Mouse (Mus musculus) midbrain, embryonic 16.5 days (tissue): ENCODE measurements around the gene Igsf21. TPM values are rescaled to one million over a fixed set of nuclear protein-coding genes. Genes with fewer than 3 reads are reported as not detected.

Experiments used
- ATAC-seq: fragments of 200-750 bp; cut with Nextera tagmentation; 2 replicates; pipeline ENCODE4 v1.8.0; 2017; ENCODE audit warnings: moderate TSS enrichment
- H3K27ac ChIP-seq: fragments of 300-500 bp; sonication (generic); 2 replicates; pipeline ENCODE4 v1.5.1; 2014; ENCODE audit warnings: mild to moderate bottlenecking, low read length, mixed read lengths
- H3K27me3 ChIP-seq: fragments of 300-500 bp; sonication (generic); 2 replicates; pipeline ENCODE4 v1.6.1; 2014; ENCODE audit warnings: low read depth, low read length, mixed read lengths; ENCODE audit not compliant: control insufficient read depth, insufficient read depth
- H3K36me3 ChIP-seq: fragments of 300-500 bp; sonication (generic); 2 replicates; pipeline ENCODE4 v1.6.1; 2014; ENCODE audit warnings: mild to moderate bottlenecking, low read length, moderate library complexity, mixed read lengths; ENCODE audit not compliant: control insufficient read depth, insufficient read depth
- H3K4me1 ChIP-seq: fragments of 300-500 bp; sonication (generic); 2 replicates; pipeline ENCODE4 v1.6.1; 2014; ENCODE audit warnings: mild to moderate bottlenecking, low read length, mixed read lengths; ENCODE audit not compliant: control insufficient read depth, insufficient read depth
- H3K4me2 ChIP-seq: fragments of 300-500 bp; sonication (generic); 2 replicates; pipeline ENCODE4 v1.6.1; 2014; ENCODE audit warnings: mild to moderate bottlenecking, low read length, mixed read lengths
- H3K4me3 ChIP-seq: fragments of 300-500 bp; sonication (generic); 2 replicates; pipeline ENCODE4 v1.5.1; 2014; ENCODE audit warnings: low read depth, mild to moderate bottlenecking, low read length, moderate library complexity, mixed read lengths
- H3K9ac ChIP-seq: fragments of 300-500 bp; sonication (generic); 2 replicates; pipeline ENCODE4 v1.6.1; 2014; ENCODE audit warnings: low read depth, low read length, mixed read lengths
- H3K9me3 ChIP-seq: fragments of 300-500 bp; sonication (generic); replicated peaks from 2 replicates; pipeline ENCODE4 v1.6.1; 2014; ENCODE audit warnings: mild to moderate bottlenecking, low read length, mixed read lengths; ENCODE audit not compliant: control insufficient read depth, poor library complexity, severe bottlenecking
- WGBS: fragments of 180-500 bp; shearing (Covaris S2); extraction: QIAGEN DNeasy Blood & Tissue Kit; methylation state at CpG from one replicate; pipeline ENCODE4 v1.1.7; 2014; 5-methylcytosine and 5-hydroxymethylcytosine counted together
- polyA plus RNA-seq: library from polyadenylated mRNA; unstranded; fragments of >200 nt; fragmentation: Nextera tagmentation; extraction: Ambion mirVana; gene quantifications from 2 replicates; pipeline ENCODE4 v1.2.1, GENCODE M21; 2015

Igsf21 gene
- polyA plus RNA-seq, 1 experiment from 2014 or later, result 119 TPM

- no peaks in the 10 kb centered on the region for H3K9me3 ChIP-seq
- H3K27ac ChIP-seq, result no peak overlapping the region
- no peak overlapping the region for H3K9ac ChIP-seq
- H3K4me3 ChIP-seq, result no peak overlapping the region
- 76% methylated on average over 7 of the region's 7 CpGs for WGBS
- no peaks in the 10 kb centered on the region for H3K27me3 ChIP-seq
- ATAC-seq, result no peak
- no peak overlapping the region for H3K4me2 ChIP-seq
- H3K36me3 ChIP-seq, result no peaks in the 10 kb centered on the region
- H3K4me1 ChIP-seq, result peaks cover 29% of the 10 kb centered on the region
These were observed 22.1 kb downstream of the Igsf21 start for GRCm38 (mm10) chr4:140224451-140224850.

GRCm38 (mm10) chr4:140223067-140223466, 23.5 kb downstream of the Igsf21 start:
- ATAC-seq, result no peak
- 36% methylated on average over 12 of the region's 12 CpGs for WGBS
- Histone ChIP-seq H3K9me3 (no peaks in the 10 kb centered on the region), H3K36me3 (no peaks in the 10 kb centered on the region), H3K27me3 (no peaks in the 10 kb centered on the region), H3K4me1 (peaks cover 35% of the 10 kb centered on the region), H3K9ac (no peak overlapping the region), H3K4me3 (no peak overlapping the region), H3K27ac (no peak overlapping the region), H3K4me2 (no peak overlapping the region)

- 31% methylated on average over 22 of the region's 22 CpGs for WGBS
- Histone ChIP-seq H3K27ac (no peak overlapping the region; the same call in 1 of the 2 replicates), H3K27me3 (no peaks in the 10 kb centered on the region), H3K4me1 (peaks cover 38% of the 10 kb centered on the region), H3K9ac (peak overlapping the region; percentile 44), H3K4me3 (no peak overlapping the region), H3K9me3 (no peaks in the 10 kb centered on the region), H3K36me3 (no peaks in the 10 kb centered on the region), H3K4me2 (0 out of 2 replicates have a peak overlapping the region, but pooled peaks have one; percentile 0)
- ATAC-seq, result no peak
These were observed 26.1 kb downstream of the Igsf21 start for GRCm38 (mm10) chr4:140220326-140221093.

- peak; percentile 46; the same call in 1 of the 2 replicates for ATAC-seq
- no peak overlapping the region for H3K9ac ChIP-seq
- H3K27me3 ChIP-seq, result no peaks in the 10 kb centered on the region
- no peaks in the 10 kb centered on the region for H3K36me3 ChIP-seq
- H3K4me3 ChIP-seq, result no peak overlapping the region
- WGBS, result 35% methylated on average over 17 of the region's 17 CpGs
- H3K4me2 ChIP-seq, result no peak overlapping the region
- H3K27ac ChIP-seq, result peak overlapping the region; percentile 45
- no peaks in the 10 kb centered on the region for H3K9me3 ChIP-seq
- peaks cover 44% of the 10 kb centered on the region for H3K4me1 ChIP-seq
These were observed 27.4 kb downstream of the Igsf21 start for GRCm38 (mm10) chr4:140218853-140219852.

GRCm38 (mm10) chr4:140218384-140218783, 28.2 kb downstream of the Igsf21 start:
- Histone ChIP-seq H3K4me1 (peaks cover 42% of the 10 kb centered on the region), H3K9me3 (no peaks in the 10 kb centered on the region), H3K36me3 (no peaks in the 10 kb centered on the region), H3K27me3 (no peaks in the 10 kb centered on the region), H3K4me3 (no peak overlapping the region), H3K27ac (peak overlapping the region; percentile 45), H3K4me2 (peak overlapping the region; percentile 14; the same call in 1 of the 2 replicates), H3K9ac (peak overlapping the region; percentile 25; the same call in 1 of the 2 replicates)
- 40% methylated on average over 5 of the region's 5 CpGs for WGBS
- peak; percentile 73 for ATAC-seq

- H3K4me2 ChIP-seq, result peak overlapping the region; percentile 14; the same call in 1 of the 2 replicates
- H3K27ac ChIP-seq, result peak overlapping the region; percentile 45
- H3K27me3 ChIP-seq, result no peaks in the 10 kb centered on the region
- H3K4me1 ChIP-seq, result peaks cover 39% of the 10 kb centered on the region
- H3K36me3 ChIP-seq, result no peaks in the 10 kb centered on the region
- H3K9me3 ChIP-seq, result no peaks in the 10 kb centered on the region
- 0 out of 2 replicates have a peak, but pooled peaks have one; percentile 14 for ATAC-seq
- H3K4me3 ChIP-seq, result no peak overlapping the region
- H3K9ac ChIP-seq, result peak overlapping the region; percentile 25; the same call in 1 of the 2 replicates
- WGBS, result 43% methylated on average over 8 of the region's 8 CpGs
These were observed 28.6 kb downstream of the Igsf21 start for GRCm38 (mm10) chr4:140217934-140218333.

- ATAC-seq, result no peak
- WGBS, result 81% methylated on average over 8 of the region's 8 CpGs
- no peaks in the 10 kb centered on the region for H3K27me3 ChIP-seq
- peaks cover 32% of the 10 kb centered on the region for H3K4me1 ChIP-seq
- H3K27ac ChIP-seq, result no peak overlapping the region
- H3K4me3 ChIP-seq, result no peak overlapping the region
- H3K9ac ChIP-seq, result no peak overlapping the region
- no peak overlapping the region for H3K4me2 ChIP-seq
- no peaks in the 10 kb centered on the region for H3K36me3 ChIP-seq
- H3K9me3 ChIP-seq, result no peaks in the 10 kb centered on the region
These were observed 30.5 kb downstream of the Igsf21 start for GRCm38 (mm10) chr4:140216096-140216495.

- Histone ChIP-seq H3K4me1 (peaks cover 29% of the 10 kb centered on the region), H3K9me3 (no peaks in the 10 kb centered on the region)
- 75% methylated on average over 9 of the region's 9 CpGs for WGBS
These were observed 31.4 kb downstream of the Igsf21 start for GRCm38 (mm10) chr4:140215205-140215604.

More at GRCm38 (mm10) chr4:140215205-140215604, 31.4 kb downstream of the Igsf21 start:
- no peaks in the 10 kb centered on the region for H3K36me3 ChIP-seq
- H3K4me3 ChIP-seq, result no peak overlapping the region
- no peak for ATAC-seq
- H3K4me2 ChIP-seq, result no peak overlapping the region
- no peaks in the 10 kb centered on the region for H3K27me3 ChIP-seq
- no peak overlapping the region for H3K27ac ChIP-seq
- no peak overlapping the region for H3K9ac ChIP-seq
